Mouse (Mus musculus): Measurements from ENCODE around the gene Prdm16. TPM values are rescaled to one million over a fixed set of nuclear protein-coding genes. Genes with fewer than 3 reads are reported as not detected.

Prdm16 gene
- total RNA-seq, 2 experiments from 2014 or later: 12.9 to 13.4 TPM

GRCm38 (mm10) chr4:154622521-154622920 lies 14.2 kb downstream of the Prdm16 start:
- intact Hi-C loops (cut with DNase I): no loop called here
- DNase-seq (ENCODE audit: low spot score): no peak

- DNase-seq (ENCODE audit: low spot score): no peak
- intact Hi-C loops (cut with DNase I): no loop called here
Measured at GRCm38 (mm10) chr4:154611167-154611566, 25.5 kb downstream of the Prdm16 start.

- intact Hi-C loops (cut with DNase I): no loop called here
- DNase-seq (ENCODE audit: low spot score): no peak
Measured at GRCm38 (mm10) chr4:154607724-154608123, 28.9 kb downstream of the Prdm16 start.

- DNase-seq (ENCODE audit: low spot score): no peak
- intact Hi-C loops (cut with DNase I): no loop called here
Measured at GRCm38 (mm10) chr4:154604442-154604830, 32.2 kb downstream of the Prdm16 start.

- intact Hi-C loops (cut with DNase I): no loop called here
- DNase-seq (ENCODE audit: low spot score): no peak
Measured at GRCm38 (mm10) chr4:154603663-154604441, 32.8 kb downstream of the Prdm16 start.

- intact Hi-C loops (cut with DNase I): no loop called here
- no peak for DNase-seq (ENCODE audit: low spot score)
Measured at GRCm38 (mm10) chr4:154602409-154602808, 34.3 kb downstream of the Prdm16 start.

GRCm38 (mm10) chr4:154601006-154601405 lies 35.7 kb downstream of the Prdm16 start:
- intact Hi-C loops (cut with DNase I): no loop called here

GRCm38 (mm10) chr4:154599977-154600376 lies 36.7 kb downstream of the Prdm16 start:
- intact Hi-C loops (cut with DNase I): no loop called here
- DNase-seq (ENCODE audit: low spot score): no peak

More at GRCm38 (mm10) chr4:154601006-154601405, 35.7 kb downstream of the Prdm16 start:
- no peak for DNase-seq (ENCODE audit: low spot score)

- no peak for DNase-seq (ENCODE audit: low spot score)
- intact Hi-C loops (cut with DNase I): no loop called here
Measured at GRCm38 (mm10) chr4:154598357-154598756, 38.3 kb downstream of the Prdm16 start.

- DNase-seq (ENCODE audit: low spot score): no peak
- intact Hi-C loops (cut with DNase I): no loop called here
Measured at GRCm38 (mm10) chr4:154596805-154597204, 39.9 kb downstream of the Prdm16 start.

GRCm38 (mm10) chr4:154594761-154595556 lies 41.7 kb downstream of the Prdm16 start:
- DNase-seq (ENCODE audit: low spot score): no peak
- intact Hi-C loops (cut with DNase I): no loop called here

- intact Hi-C loops (cut with DNase I): no loop called here
- DNase-seq (ENCODE audit: low spot score): no peak
Measured at GRCm38 (mm10) chr4:154594116-154594760, 42.4 kb downstream of the Prdm16 start.

- no peak for DNase-seq (ENCODE audit: low spot score)
- intact Hi-C loops (cut with DNase I): no loop called here
Measured at GRCm38 (mm10) chr4:154592562-154592961, 44.1 kb downstream of the Prdm16 start.

GRCm38 (mm10) chr4:154590910-154591309 lies 45.8 kb downstream of the Prdm16 start:
- intact Hi-C loops (cut with DNase I): no loop called here
- DNase-seq (ENCODE audit: low spot score): no peak

- DNase-seq (ENCODE audit: low spot score): no peak
- intact Hi-C loops (cut with DNase I): no loop called here
Measured at GRCm38 (mm10) chr4:154586334-154586733, 50.3 kb downstream of the Prdm16 start.

GRCm38 (mm10) chr4:154585779-154586178 lies 50.9 kb downstream of the Prdm16 start:
- intact Hi-C loops (cut with DNase I): no loop called here
- no peak for DNase-seq (ENCODE audit: low spot score)

- DNase-seq (ENCODE audit: low spot score): no peak
- intact Hi-C loops (cut with DNase I): no loop called here
Measured at GRCm38 (mm10) chr4:154583712-154584111, 53.0 kb downstream of the Prdm16 start.

- DNase-seq (ENCODE audit: low spot score): no peak
- intact Hi-C loops (cut with DNase I): no loop called here
Measured at GRCm38 (mm10) chr4:154582607-154583236, 54.0 kb downstream of the Prdm16 start.

- no peak for DNase-seq (ENCODE audit: low spot score)
- intact Hi-C loops (cut with DNase I): no loop called here
Measured at GRCm38 (mm10) chr4:154581261-154581886, 55.3 kb downstream of the Prdm16 start.

All from heart, postnatal 25 days (tissue).